Mouse (Mus musculus) CH12.LX (cell line): ENCODE measurements around the gene Col16a1. TPM values are rescaled to one million over a fixed set of nuclear protein-coding genes. Genes with fewer than 3 reads are reported as not detected.

Source experiments
- DNase-seq: peaks from one replicate; pipeline ENCODE4 v3.0.0-alpha.2; 2013; ENCODE audit errors: extremely low read depth
- H3K27ac ChIP-seq: 2 replicates; pipeline ENCODE4 v1.5.1; 2012; ENCODE audit warnings: low read depth, mild to moderate bottlenecking, control low read depth, moderate library complexity; ENCODE audit not compliant: insufficient read depth
- H3K27me3 ChIP-seq: replicated peaks from 2 replicates; pipeline ENCODE3; 2012; ENCODE audit warnings: inconsistent platforms
- H3K36me3 ChIP-seq, 2 experiments: replicated peaks in 1 of 2; 2 replicates each; pipeline versions ENCODE3 to v1.6.1; 2012; ENCODE audit warnings: inconsistent platforms in 1 of 2, low read length in 1 of 2, mild to moderate bottlenecking in 1 of 2, mixed read lengths in 1 of 2, moderate library complexity in 1 of 2; ENCODE audit not compliant: control insufficient read depth in 1 of 2, insufficient read depth in 1 of 2
- H3K4me1 ChIP-seq, 2 experiments: 2 replicates each; pipeline ENCODE4 v1.6.1; 2012; ENCODE audit warnings: inconsistent platforms in 1 of 2, moderate library complexity in 1 of 2; ENCODE audit not compliant: insufficient read depth in 2 of 2, control insufficient read depth in 1 of 2
- H3K4me2 ChIP-seq: 2 replicates; pipeline ENCODE4 v1.6.1; 2012; ENCODE audit warnings: low read depth, mild to moderate bottlenecking, control low read depth; ENCODE audit not compliant: poor library complexity, insufficient read depth, severe bottlenecking
- H3K4me3 ChIP-seq, 3 experiments: fragments of 150-350 bp in 1 of 3; sonication (generic) in 1 of 3; replicated peaks in 1 of 3; 2 replicates each; pipeline versions ENCODE3 to v1.5.1; 2011 to 2012; ENCODE audit warnings: low read depth in 2 of 3, low read length in 2 of 3, mild to moderate bottlenecking in 2 of 3, moderate library complexity in 2 of 3, control low read depth in 1 of 3, improper control_type of control experiment in 1 of 3, inconsistent platforms in 1 of 3, mixed read lengths in 1 of 3; ENCODE audit not compliant: poor library complexity in 1 of 3
- H3K79me2 ChIP-seq: replicated peaks from 2 replicates; pipeline ENCODE4 v1.6.1; 2012; ENCODE audit warnings: mild to moderate bottlenecking, moderate library complexity; ENCODE audit not compliant: control insufficient read depth, poor library complexity, insufficient read depth, severe bottlenecking; ENCODE audit errors: extremely low read depth
- H3K9ac ChIP-seq: 2 replicates; pipeline ENCODE4 v1.6.1; 2012; ENCODE audit warnings: low read depth, mild to moderate bottlenecking, control low read depth, moderate library complexity; ENCODE audit not compliant: insufficient read depth
- H3K9me3 ChIP-seq: replicated peaks from 2 replicates; pipeline ENCODE3; 2012; ENCODE audit warnings: low read length, inconsistent platforms, mixed read lengths
- BHLHE40 ChIP-seq: IDR thresholded peaks from 2 replicates; pipeline ENCODE4 v1.6.1; 2011; ENCODE audit warnings: mild to moderate bottlenecking, low read depth, low read length, improper control_type of control experiment
- CHD1 ChIP-seq: IDR thresholded peaks from 2 replicates; pipeline ENCODE4 v1.6.1; 2012; ENCODE audit warnings: low read depth, low read length, improper control_type of control experiment, inconsistent platforms
- CTCF ChIP-seq, 2 experiments: IDR thresholded peaks in 1 of 2; conservative IDR thresholded peaks in 1 of 2; 2 replicates each; pipeline ENCODE4 v1.5.1; 2011 to 2012; ENCODE audit warnings: low read depth in 2 of 2, low read length in 2 of 2, improper control_type of control experiment in 1 of 2, inconsistent platforms in 1 of 2, mild to moderate bottlenecking in 1 of 2, moderate library complexity in 1 of 2
- GABPA ChIP-seq: IDR thresholded peaks from 2 replicates; pipeline ENCODE4 v1.6.1; 2012; ENCODE audit warnings: low read depth, low read length, improper control_type of control experiment, inconsistent platforms; ENCODE audit not compliant: insufficient replicate concordance
- JUN ChIP-seq: IDR thresholded peaks from 2 replicates; pipeline ENCODE4 v1.6.1; 2011; ENCODE audit warnings: low read depth, mild to moderate bottlenecking, low read length, improper control_type of control experiment, moderate library complexity; ENCODE audit not compliant: insufficient read depth
- JUND ChIP-seq: conservative IDR thresholded peaks from 2 replicates; pipeline ENCODE4 v1.6.1; 2011; ENCODE audit warnings: low read depth, low read length, improper control_type of control experiment
- KAT2A ChIP-seq: IDR thresholded peaks from 2 replicates; pipeline ENCODE4 v1.6.1; 2012; ENCODE audit warnings: low read length, improper control_type of control experiment, inconsistent platforms; ENCODE audit not compliant: insufficient replicate concordance
- MAZ ChIP-seq: IDR thresholded peaks from 2 replicates; pipeline ENCODE4 v1.6.1; 2012; ENCODE audit warnings: low read depth, mild to moderate bottlenecking, inconsistent platforms, low read length, improper control_type of control experiment, moderate library complexity
- MEF2A ChIP-seq: IDR thresholded peaks from 2 replicates; pipeline ENCODE4 v1.6.1; 2014; ENCODE audit warnings: low read depth, mild to moderate bottlenecking, inconsistent platforms, low read length, improper control_type of control experiment, borderline replicate concordance
- NELFE ChIP-seq: IDR thresholded peaks from 2 replicates; pipeline ENCODE4 v1.6.1; 2011; ENCODE audit warnings: low read depth, low read length, improper control_type of control experiment
- NRF1 ChIP-seq: IDR thresholded peaks from 2 replicates; pipeline ENCODE4 v1.6.1; 2014; ENCODE audit warnings: low read depth, mild to moderate bottlenecking, inconsistent platforms, low read length, improper control_type of control experiment, moderate library complexity
- POLR2A ChIP-seq: IDR thresholded peaks from 2 replicates; pipeline ENCODE4 v1.6.1; 2011; ENCODE audit warnings: low read depth, mild to moderate bottlenecking, improper control_type of control experiment, low read length
- RAD21 ChIP-seq: IDR thresholded peaks from 2 replicates; pipeline ENCODE4 v1.6.1; 2011; ENCODE audit warnings: low read depth, mild to moderate bottlenecking, low read length, improper control_type of control experiment, moderate library complexity
- SIN3A ChIP-seq: IDR thresholded peaks from 2 replicates; pipeline ENCODE4 v1.6.1; 2012; ENCODE audit warnings: low read length, improper control_type of control experiment, inconsistent platforms
- SMC3 ChIP-seq: IDR thresholded peaks from 2 replicates; pipeline ENCODE4 v1.6.1; 2011; ENCODE audit warnings: low read depth, low read length, improper control_type of control experiment
- TBP ChIP-seq: conservative IDR thresholded peaks from 2 replicates; pipeline ENCODE4 v1.6.1; 2011; ENCODE audit warnings: low read depth, low read length, improper control_type of control experiment
- UBTF ChIP-seq: IDR thresholded peaks from 2 replicates; pipeline ENCODE4 v1.6.1; 2012; ENCODE audit warnings: low read depth, mild to moderate bottlenecking, inconsistent platforms, low read length, improper control_type of control experiment, moderate library complexity
- USF1 ChIP-seq: IDR thresholded peaks from 2 replicates; pipeline ENCODE4 v1.6.1; 2014; ENCODE audit warnings: low read depth, mild to moderate bottlenecking, inconsistent platforms, low read length, improper control_type of control experiment
- ZC3H11A ChIP-seq: IDR thresholded peaks from 2 replicates; pipeline ENCODE4 v1.6.1; 2012; ENCODE audit warnings: low read depth, mild to moderate bottlenecking, inconsistent platforms, low read length, improper control_type of control experiment
- ZKSCAN1 ChIP-seq: IDR thresholded peaks from 2 replicates; pipeline ENCODE4 v1.6.1; 2012; ENCODE audit warnings: low read depth, inconsistent platforms, low read length, improper control_type of control experiment, borderline replicate concordance
- ZMIZ1 ChIP-seq: IDR thresholded peaks from 2 replicates; pipeline ENCODE4 v1.6.1; 2012; ENCODE audit warnings: low read depth, mild to moderate bottlenecking, inconsistent platforms, low read length, improper control_type of control experiment
- ZNF384 ChIP-seq: IDR thresholded peaks from 2 replicates; pipeline ENCODE4 v1.6.1; 2012; ENCODE audit warnings: low read depth, low read length, improper control_type of control experiment, inconsistent platforms
- dilution Hi-C: fragments of 300-500 bp; cut with MboI; formaldehyde crosslinking; loops from 2 replicates; pipeline ENCODE4 v1.14.3; 2020; ENCODE audit warnings: low sequenced_read_pairs; ENCODE audit not compliant: extremely low pct_unique_long_range_greater_than_20kb, extremely low pct_ligation_motif_present
- in situ Hi-C: fragments of 300-500 bp; cut with MboI; formaldehyde crosslinking; loops from 3 replicates; pipeline ENCODE4 v1.14.3; 2019; ENCODE audit warnings: low sequenced_read_pairs, low pct_ligation_motif_present, low pct_unique_long_range_greater_than_20kb, mixed read lengths
- polyA plus RNA-seq: library from polyadenylated mRNA; unstranded; fragments of >175 nt; gene quantifications from 2 replicates; pipeline ENCODE4 v1.2.1, GENCODE M21; 2012; ENCODE audit warnings: low read depth; ENCODE audit not compliant: insufficient read length
- total RNA-seq, 2 experiments: library from RNA; depleted of rRNA; stranded (reverse); fragments of 300-350 nt in 1 of 2; fragments of >200 nt in 1 of 2; gene quantifications; 2 replicates each; pipeline ENCODE4 v1.2.3; 2012 to 2014

Gene Col16a1
- total and polyA plus RNA-seq, 3 experiments, result not detected

- in situ Hi-C loops, result no loop called here
- no peak for TF ChIP-seq BHLHE40
- TF ChIP-seq TBP, result no peak
- TF ChIP-seq NRF1, result no peak
- no peak for TF ChIP-seq CHD1
- no peak for TF ChIP-seq RAD21
- TF ChIP-seq USF1, result no peak
- no peak for TF ChIP-seq MEF2A
- TF ChIP-seq JUN, result no peak
- TF ChIP-seq ZKSCAN1, result no peak
- no peak for TF ChIP-seq MAZ
- TF ChIP-seq, all 38 proteins: peak for 0
These were observed 8.3 kb downstream of the Col16a1 start for GRCm38 (mm10) chr4:130056011-130056322.

GRCm38 (mm10) chr4:130056471-130056870, 8.8 kb downstream of the Col16a1 start:
- H3K27ac ChIP-seq, result no peak overlapping the region
- H3K4me1 ChIP-seq, result no peaks in the 10 kb centered on the region
- H3K36me3 ChIP-seq, result no peaks in the 10 kb centered on the region
- peaks cover 97% of the 10 kb centered on the region for H3K27me3 ChIP-seq
- H3K4me3 ChIP-seq, result no peak overlapping the region
- H3K9me3 ChIP-seq, result peaks cover 8% of the 10 kb centered on the region
- no peak overlapping the region for H3K4me2 ChIP-seq
- in situ Hi-C loops (no loop called here), dilution Hi-C loops (no loop called here)
- no peaks in the 10 kb centered on the region for H3K79me2 ChIP-seq
- DNase-seq, result no peak
- TF ChIP-seq ZMIZ1 (no peak), USF1 (no peak), NRF1 (no peak), ZKSCAN1 (no peak), GABPA (no peak), CTCF (conservative IDR thresholded peaks at IDR 0.05 in 1 of 2, IDR thresholded peaks at IDR 0.05 in 1 of 2; ENCODE audit: low read depth in 2 of 2, low read length in 2 of 2) (no peak), UBTF (no peak), ZC3H11A (no peak), JUND (no peak), POLR2A (no peak), NELFE (no peak), ZNF384 (no peak), JUN (no peak), SIN3A (no peak), SMC3 (no peak), KAT2A (no peak)
- no peak overlapping the region for H3K9ac ChIP-seq

More at GRCm38 (mm10) chr4:130056011-130056322, 8.3 kb downstream of the Col16a1 start:
- no peaks in the 10 kb centered on the region for H3K36me3 ChIP-seq
- dilution Hi-C loops, result no loop called here
- no peaks in the 10 kb centered on the region for H3K4me1 ChIP-seq
- no peak overlapping the region for H3K4me3 ChIP-seq
- no peak overlapping the region for H3K4me2 ChIP-seq
- H3K9ac ChIP-seq, result no peak overlapping the region
- DNase-seq, result no peak
- no peak overlapping the region for H3K27ac ChIP-seq
- H3K27me3 ChIP-seq, result peaks cover 96% of the 10 kb centered on the region
- no peaks in the 10 kb centered on the region for H3K79me2 ChIP-seq
- H3K9me3 ChIP-seq, result peaks cover 8% of the 10 kb centered on the region
